Mouse (Mus musculus): ENCODE measurements around the gene Cela2a. TPM values are rescaled to one million over a fixed set of nuclear protein-coding genes. Genes with fewer than 3 reads are reported as not detected.
A peak's percentile ranks its signal among the peaks of the same experiment; 100 is the strongest.

The Cela2a gene
- total RNA-seq (2017): not detected in 2 replicates

DNA sequence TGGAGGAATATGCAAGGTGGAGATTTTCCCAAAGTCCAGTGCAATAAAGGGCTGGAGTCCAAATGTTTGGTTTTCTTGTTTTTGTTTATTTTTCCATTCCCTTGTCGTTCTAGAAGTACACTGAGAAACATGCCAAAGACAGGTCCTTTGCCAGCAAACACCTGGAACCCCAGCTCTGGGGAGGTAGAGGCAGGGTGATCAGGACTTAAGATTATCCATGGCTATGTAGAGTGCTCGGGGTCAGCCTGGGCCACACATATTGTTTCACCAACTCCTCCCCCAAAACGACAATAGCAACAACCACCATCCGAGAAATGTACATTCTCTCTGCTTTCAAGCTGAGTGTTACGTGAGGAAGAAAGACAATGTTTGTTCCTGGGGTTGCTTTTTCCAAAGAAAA lies at the start of gene Cela2a:
Cela2a (minus strand) TSS at position 101 of the 400 bp plus-strand sequence.
- no peak for ATAC-seq (replicated peaks in 1 of 2; ENCODE audit: insufficient read depth in 1 of 2, low FRiP score in 2 of 2, low TSS enrichment in 1 of 2, low read depth in 1 of 2, poor library complexity in 2 of 2, severe bottlenecking in 2 of 2)

DNA sequence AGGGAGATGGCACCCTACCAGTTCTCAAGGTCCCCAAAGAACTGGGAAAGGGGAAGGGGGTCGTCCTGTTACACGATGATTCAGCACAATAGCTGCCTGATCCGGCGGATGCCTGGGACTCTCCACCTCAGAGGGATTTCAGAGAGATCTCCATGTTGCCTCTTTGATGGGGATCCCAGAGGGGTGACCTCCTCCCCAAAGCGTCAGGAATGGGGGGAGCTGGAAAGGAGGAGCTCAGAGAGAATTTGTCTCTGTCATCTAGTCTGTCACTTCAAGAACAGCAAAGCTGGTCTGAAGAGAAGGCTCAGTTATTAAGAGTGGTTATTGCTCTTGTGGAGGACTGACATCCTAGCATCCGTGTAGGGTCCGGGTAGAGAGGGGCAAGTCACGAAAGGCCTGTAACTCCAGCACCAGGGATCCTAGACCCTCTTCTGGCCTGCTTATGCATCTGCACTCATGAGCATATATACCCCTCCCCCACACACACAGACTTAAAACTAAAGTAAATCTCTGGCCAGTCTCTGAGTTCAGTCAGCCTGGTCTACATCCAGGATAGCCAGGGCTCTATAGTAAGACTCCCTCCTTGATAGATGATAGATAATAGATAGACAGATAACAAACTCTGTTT lies 49.6 kb upstream of the Cela2a start:
- no peak for ATAC-seq (replicated peaks in 1 of 2; ENCODE audit: insufficient read depth in 1 of 2, low FRiP score in 2 of 2, low TSS enrichment in 1 of 2, low read depth in 1 of 2, poor library complexity in 2 of 2, severe bottlenecking in 2 of 2)

DNA sequence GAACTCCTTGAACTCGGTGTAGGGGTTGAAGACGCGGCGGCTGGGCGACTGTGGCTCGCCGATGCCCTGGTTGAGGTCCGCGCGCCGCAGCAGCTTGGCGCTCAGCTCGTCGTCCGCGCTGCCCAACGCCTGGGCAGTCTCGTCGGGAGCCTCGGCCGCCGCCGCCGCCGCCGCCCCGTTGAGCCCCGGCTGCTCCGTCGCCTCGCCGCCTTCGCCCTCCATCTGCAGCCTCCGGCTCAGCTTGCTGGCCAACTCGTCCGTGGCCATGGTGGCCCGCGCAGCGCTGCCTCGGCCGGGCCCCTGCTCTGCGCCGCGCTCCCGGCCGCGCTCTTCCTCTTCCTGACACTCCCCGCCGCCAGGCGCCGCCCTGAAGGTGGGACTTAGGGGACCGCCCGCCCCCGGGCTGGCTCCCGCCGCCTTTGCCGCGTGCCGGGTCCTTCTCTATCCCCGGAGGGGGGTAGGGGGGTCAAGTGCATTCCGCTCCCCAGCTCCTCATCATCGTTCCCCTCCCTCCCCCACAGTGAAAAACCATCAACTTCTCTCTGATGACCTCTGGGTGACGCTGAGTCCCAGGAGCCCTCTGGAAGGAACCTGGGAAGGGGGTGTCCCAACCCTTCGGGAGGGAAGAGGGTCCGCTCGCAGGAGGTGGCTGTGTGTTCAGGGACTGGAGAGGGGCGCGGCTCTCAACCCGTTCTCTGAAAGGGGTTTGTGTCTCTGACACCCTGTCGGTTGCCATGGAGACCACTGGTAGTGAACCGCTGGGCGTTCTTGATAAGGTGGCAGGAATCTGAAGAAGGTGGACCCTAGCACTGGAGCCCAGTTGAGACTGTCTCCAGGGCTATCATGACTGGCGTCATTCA lies 48.9 kb upstream of the Cela2a start, which contains the start of gene Efhd2:
Efhd2 (minus strand) TSS at position 320 of the 860 bp plus-strand sequence.
- ATAC-seq (replicated peaks in 1 of 2; ENCODE audit: insufficient read depth in 1 of 2, low FRiP score in 2 of 2, low TSS enrichment in 1 of 2, low read depth in 1 of 2, poor library complexity in 2 of 2, severe bottlenecking in 2 of 2): peak; percentile 71 to 72

DNA sequence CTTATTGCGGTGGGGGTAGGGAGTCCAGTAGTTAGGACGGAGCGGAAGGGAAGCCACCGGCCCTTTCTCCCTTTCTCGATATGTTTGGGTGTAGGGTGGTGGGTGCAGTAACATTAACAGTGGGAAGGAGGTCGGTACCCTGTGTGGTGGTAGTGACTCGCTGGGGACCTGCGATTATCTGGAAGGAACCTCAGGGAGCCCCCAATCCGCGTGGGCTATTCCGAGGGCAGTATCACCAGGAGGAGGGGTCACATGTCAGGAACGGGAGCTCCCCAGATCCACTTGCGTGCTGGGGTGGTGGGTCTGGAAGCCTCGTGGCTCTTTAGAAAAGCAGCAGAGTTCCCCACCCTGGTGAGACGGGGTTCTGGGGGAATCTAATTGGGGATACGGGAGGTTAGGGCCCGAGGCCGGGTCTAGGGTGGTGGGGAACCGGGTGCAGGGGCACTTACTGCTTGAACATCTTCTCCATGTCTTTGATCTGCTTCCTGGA lies 48.2 kb upstream of the Cela2a start:
- 0 out of 4 replicates have a peak, but pooled peaks of 1 of the 2 experiments have one; percentile 8 for ATAC-seq (replicated peaks in 1 of 2; ENCODE audit: insufficient read depth in 1 of 2, low FRiP score in 2 of 2, low TSS enrichment in 1 of 2, low read depth in 1 of 2, poor library complexity in 2 of 2, severe bottlenecking in 2 of 2)

DNA sequence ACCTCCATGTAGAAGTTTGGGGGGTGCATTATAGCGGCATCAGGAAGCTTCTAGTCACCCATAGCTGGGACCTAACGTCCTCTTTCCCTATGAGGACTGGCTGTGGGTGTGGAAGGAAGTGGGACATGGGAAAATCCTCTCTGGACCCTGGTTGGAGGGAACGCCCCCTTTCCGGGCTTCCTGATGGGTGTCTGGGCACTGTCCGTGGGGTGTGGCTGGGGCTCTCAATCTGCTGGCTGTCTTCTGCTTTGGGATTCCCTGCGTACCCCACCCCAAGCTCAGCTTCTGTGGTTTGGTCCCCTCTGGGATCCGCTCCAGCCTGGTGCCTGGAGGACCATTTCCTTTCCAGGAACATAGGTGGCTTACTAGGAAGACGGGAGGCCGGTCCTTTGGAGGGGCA lies 47.0 kb upstream of the Cela2a start:
- ATAC-seq (replicated peaks in 1 of 2; ENCODE audit: insufficient read depth in 1 of 2, low FRiP score in 2 of 2, low TSS enrichment in 1 of 2, low read depth in 1 of 2, poor library complexity in 2 of 2, severe bottlenecking in 2 of 2): no peak

DNA sequence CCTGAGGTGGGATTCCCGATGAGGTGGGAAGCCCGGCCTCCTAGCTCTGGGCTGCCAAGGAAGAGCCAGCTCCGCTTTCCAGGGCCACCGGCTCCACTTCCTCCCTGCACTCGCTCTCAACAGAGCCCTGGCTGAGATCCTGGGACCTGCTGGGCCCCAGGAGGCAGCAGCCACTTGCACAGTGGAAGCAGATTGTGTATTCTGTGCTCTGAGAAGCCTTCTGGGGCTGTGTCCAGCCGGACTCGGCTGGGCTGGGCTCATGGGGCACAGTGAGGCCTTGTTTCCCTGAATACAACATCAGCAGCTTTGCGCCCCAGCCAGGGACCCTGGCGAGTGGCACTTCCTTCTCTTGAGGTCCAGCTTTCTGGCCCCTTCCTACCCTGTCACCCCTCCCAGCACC lies 45.9 kb upstream of the Cela2a start:
- no peak for ATAC-seq (replicated peaks in 1 of 2; ENCODE audit: insufficient read depth in 1 of 2, low FRiP score in 2 of 2, low TSS enrichment in 1 of 2, low read depth in 1 of 2, poor library complexity in 2 of 2, severe bottlenecking in 2 of 2)

DNA sequence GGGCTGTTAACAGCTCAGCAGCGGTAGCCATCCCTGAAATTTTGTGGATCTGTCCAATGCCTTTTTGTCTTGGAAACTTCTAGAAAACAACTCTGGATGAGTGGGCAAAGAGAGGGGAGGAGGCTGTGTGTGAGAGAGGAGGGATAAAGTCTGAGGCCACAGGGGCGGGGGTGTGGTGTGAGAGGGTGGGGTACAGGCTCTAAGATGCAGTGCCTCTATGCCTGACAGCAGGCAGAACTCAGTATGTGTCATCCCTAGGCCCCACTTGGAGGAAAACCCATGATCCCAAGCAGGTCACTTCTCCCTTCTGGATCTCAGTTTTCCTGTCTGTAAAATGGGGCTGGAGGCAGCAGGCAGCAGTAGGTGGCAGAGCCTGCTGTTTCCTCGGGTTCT lies 45.4 kb upstream of the Cela2a start:
- ATAC-seq (replicated peaks in 1 of 2; ENCODE audit: insufficient read depth in 1 of 2, low FRiP score in 2 of 2, low TSS enrichment in 1 of 2, low read depth in 1 of 2, poor library complexity in 2 of 2, severe bottlenecking in 2 of 2): no peak

DNA sequence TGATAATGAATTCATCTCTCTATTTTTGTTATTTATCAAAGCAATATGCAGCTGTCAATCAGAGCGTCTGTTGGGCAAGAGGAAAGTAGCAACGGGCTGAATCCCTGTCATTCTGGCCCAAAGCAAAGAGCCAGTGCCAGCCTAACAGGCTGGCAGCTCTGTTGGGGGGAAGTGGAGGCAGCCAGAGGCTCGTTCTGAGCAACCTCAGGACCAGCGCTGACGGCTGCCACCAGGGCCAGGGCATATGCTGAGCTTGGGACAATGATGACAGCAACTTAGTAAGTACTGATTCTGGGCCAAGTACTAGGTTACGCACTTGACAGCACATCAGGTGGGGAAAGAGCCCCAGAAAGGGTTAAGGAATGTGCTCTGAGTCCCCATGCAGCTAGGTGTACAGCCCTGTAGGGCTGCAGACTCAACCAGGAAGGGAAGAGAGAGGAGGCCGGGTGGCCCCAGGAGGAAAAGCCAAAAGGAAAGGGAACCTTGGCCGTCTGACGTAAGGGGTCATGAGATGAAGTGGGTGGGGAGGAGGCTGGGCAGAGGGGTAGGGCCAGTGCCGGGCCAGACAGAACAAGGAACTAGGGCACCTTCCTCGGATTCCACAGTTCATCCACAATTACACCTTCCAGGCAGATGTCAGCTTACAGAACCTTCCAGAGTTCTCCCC lies 44.8 kb upstream of the Cela2a start:
- ATAC-seq (replicated peaks in 1 of 2; ENCODE audit: insufficient read depth in 1 of 2, low FRiP score in 2 of 2, low TSS enrichment in 1 of 2, low read depth in 1 of 2, poor library complexity in 2 of 2, severe bottlenecking in 2 of 2): peak in 1 of 2 experiments; percentile 31; a peak in 1 of 4 replicates

DNA sequence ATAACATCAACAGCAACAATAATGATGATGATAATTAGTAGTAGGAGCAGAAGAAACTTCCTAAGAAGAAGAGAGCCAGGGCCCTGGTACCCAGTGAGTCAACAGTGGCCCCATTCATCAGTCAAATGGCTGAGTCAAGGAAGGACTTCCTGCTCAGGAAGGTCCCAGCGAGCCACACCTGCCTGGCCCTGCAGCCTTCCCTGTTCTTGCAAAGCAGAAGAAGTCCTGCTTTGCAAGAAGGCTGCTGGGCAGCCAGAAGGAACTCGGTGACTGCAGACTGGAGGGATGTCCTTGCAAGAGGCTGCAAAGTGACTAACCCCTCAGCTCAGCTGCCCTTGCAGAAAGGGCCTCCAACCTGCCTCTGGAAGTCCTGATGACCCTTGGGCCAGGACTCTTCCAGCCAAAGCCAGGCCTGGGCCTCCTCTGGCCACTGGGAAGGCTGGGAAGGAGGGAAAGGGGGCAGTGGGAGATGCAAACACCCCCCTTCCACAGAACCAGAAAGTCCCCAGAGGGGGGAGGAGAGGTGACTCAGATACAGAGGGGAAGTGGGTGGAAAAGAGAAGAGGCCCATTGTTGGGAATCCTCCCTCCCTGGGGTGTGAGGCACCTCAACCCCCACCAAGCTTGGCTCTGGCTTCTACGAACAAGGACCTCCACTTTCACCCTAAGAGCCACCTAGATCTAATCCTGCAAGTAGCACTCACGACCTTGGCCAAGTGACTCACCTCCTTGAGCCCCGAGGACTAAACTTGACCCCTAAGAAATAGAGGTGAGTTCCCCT lies 43.7 kb upstream of the Cela2a start:
- ATAC-seq (replicated peaks in 1 of 2; ENCODE audit: insufficient read depth in 1 of 2, low FRiP score in 2 of 2, low TSS enrichment in 1 of 2, low read depth in 1 of 2, poor library complexity in 2 of 2, severe bottlenecking in 2 of 2): no peak

DNA sequence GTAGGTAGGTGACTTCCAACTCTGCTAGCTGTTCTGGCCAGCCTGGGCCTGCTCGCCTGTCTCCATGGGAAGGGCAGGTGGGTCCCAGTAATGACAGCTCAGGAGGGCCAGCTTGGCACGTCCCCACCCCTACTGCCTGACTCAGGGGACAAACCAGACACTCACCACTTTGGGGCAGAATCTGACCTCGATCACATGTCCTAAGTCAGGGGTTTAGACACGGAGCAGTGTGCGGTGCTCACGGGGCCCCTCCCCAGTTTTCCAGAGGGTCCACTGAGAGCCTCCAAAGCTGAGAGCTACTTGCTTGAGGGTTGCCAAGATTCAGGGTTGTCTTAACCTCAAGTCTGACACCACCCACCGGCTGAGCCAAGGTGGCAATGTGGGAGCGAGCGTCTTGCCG lies 42.1 kb upstream of the Cela2a start:
- no peak for ATAC-seq (replicated peaks in 1 of 2; ENCODE audit: insufficient read depth in 1 of 2, low FRiP score in 2 of 2, low TSS enrichment in 1 of 2, low read depth in 1 of 2, poor library complexity in 2 of 2, severe bottlenecking in 2 of 2)

DNA sequence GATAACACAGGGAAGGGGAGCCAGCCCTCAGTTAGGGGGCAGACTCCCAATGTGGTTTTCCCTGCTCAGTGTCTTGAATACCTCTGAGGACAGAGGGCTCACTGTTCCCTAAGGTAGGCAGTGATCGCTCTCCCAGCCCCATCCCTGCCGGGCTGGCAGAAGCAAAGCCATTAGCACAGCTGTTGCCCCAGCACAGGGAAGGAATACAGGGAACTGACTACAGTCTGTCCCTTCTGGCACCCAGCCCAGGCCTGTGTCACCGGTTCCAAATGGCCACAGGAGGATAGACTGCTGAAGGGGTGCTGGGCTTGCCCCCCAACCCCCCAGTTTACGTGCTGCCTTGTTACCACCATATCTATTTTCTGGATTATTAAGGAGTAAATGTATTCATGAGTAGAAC lies 41.5 kb upstream of the Cela2a start:
- no peak for ATAC-seq (replicated peaks in 1 of 2; ENCODE audit: insufficient read depth in 1 of 2, low FRiP score in 2 of 2, low TSS enrichment in 1 of 2, low read depth in 1 of 2, poor library complexity in 2 of 2, severe bottlenecking in 2 of 2)

DNA sequence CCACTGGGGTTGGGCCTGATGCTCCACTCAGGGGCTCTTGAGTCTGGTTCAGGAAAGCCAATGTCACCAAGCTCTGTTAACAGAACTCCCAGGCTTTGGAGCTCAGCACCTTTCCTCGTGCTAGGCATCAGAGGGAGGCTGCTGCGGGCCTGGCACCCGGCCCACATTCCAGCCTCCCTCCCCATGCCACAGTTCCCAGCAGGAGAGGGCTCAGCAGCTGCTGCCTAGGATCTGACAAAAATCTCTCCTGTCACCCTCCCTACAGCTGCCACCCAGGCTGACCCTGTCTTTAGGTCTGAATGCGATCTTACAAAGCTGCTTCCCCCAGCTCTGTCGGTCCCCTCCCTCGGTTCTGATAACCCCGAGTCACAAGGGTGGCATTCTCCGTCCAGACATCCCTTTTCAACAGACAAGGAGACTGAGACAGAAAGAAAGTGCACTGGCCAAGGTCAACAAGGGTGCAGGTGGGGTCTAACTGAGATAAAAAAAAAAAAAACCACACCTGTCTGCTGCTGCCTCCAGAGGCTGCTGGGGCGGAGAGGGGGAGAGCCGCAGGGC lies 41.1 kb upstream of the Cela2a start:
- no peak for ATAC-seq (replicated peaks in 1 of 2; ENCODE audit: insufficient read depth in 1 of 2, low FRiP score in 2 of 2, low TSS enrichment in 1 of 2, low read depth in 1 of 2, poor library complexity in 2 of 2, severe bottlenecking in 2 of 2)

DNA sequence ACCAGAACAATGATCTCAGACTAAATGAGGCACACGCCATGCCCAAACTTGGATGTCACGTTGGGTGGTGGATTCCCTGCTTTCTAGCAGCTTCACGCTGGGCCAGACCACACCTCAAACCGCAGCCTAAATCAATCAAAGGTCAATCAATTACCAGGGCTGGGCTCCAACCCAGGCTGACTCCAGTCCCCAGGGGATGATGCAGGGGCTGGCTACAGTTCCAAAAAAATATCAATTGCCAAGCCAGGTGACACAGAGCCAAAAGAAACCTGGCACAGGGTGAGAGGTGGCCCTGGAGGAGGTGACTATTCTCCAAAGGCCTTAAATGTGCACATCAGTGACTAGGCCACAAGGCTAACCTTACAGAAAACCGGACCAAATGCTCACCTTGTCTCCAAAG lies 39.6 kb upstream of the Cela2a start:
- ATAC-seq (replicated peaks in 1 of 2; ENCODE audit: insufficient read depth in 1 of 2, low FRiP score in 2 of 2, low TSS enrichment in 1 of 2, low read depth in 1 of 2, poor library complexity in 2 of 2, severe bottlenecking in 2 of 2): no peak

DNA sequence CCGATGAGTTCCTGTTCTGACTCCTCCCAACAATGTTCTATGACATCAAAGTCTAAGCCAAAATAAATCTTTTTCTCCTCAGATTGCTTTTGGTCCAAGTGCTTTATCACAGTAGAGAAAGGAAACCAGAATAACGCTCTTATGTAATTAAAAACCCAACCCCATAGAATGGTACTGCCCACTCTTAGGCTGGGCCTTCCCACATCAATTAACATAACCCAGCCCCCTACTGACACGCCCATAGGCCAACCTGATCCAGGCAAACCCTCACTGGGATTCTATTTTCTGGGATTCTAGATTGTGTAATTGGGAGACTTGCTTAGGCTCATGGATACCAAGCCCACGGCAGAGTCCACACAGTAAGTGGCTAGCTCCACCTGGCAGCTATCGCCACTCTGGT lies 39.0 kb upstream of the Cela2a start:
- no peak for ATAC-seq (replicated peaks in 1 of 2; ENCODE audit: insufficient read depth in 1 of 2, low FRiP score in 2 of 2, low TSS enrichment in 1 of 2, low read depth in 1 of 2, poor library complexity in 2 of 2, severe bottlenecking in 2 of 2)

DNA sequence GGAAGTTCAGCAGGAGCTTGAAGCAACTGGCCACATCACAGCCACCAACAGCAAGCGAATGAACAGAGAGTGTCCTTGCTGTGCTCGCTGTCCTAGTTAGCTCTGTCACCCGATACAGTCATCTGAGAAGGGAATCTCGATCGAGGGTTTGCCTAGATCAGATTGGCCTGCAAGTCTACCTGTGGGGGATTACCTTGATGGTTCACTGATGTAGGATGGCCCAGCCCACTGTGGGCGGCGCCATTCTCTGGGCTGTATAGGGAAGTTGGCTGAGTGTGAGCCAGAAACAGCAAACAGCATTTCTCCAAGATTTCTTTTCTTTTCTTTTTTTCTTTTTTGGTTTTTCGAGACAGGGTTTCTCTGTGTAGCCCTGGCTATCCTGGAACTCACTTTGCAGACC lies 38.5 kb upstream of the Cela2a start:
- ATAC-seq (replicated peaks in 1 of 2; ENCODE audit: insufficient read depth in 1 of 2, low FRiP score in 2 of 2, low TSS enrichment in 1 of 2, low read depth in 1 of 2, poor library complexity in 2 of 2, severe bottlenecking in 2 of 2): no peak

DNA sequence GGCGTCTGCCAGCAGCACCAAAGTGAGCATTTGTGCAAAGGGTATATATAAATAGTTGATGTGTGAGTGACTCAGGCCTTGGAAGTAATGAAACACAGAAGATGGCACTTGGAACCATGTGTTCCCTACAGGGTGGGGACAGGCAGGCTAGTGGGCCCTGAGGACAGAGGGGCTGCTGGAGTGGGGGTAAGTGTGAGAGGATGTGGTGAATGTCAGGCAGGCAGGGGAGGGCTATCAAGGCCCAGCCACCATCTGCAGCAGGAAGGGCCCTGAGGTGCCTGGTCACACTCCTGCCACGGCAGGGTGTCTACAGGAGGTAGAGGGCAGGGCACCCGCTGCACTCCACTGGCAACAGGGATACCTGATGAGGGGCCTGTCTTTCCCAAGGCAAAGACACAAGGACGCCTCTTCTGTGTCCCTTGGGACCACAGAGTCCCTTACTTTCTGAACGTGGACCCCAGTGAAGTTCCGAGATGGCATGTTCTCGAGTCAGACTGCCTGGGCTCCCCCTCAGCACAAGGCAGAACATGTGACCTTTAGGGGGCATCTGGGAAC lies 37.8 kb upstream of the Cela2a start:
- peak; percentile 13 to 49; a peak in 2 of 4 replicates for ATAC-seq (replicated peaks in 1 of 2; ENCODE audit: insufficient read depth in 1 of 2, low FRiP score in 2 of 2, low TSS enrichment in 1 of 2, low read depth in 1 of 2, poor library complexity in 2 of 2, severe bottlenecking in 2 of 2)

DNA sequence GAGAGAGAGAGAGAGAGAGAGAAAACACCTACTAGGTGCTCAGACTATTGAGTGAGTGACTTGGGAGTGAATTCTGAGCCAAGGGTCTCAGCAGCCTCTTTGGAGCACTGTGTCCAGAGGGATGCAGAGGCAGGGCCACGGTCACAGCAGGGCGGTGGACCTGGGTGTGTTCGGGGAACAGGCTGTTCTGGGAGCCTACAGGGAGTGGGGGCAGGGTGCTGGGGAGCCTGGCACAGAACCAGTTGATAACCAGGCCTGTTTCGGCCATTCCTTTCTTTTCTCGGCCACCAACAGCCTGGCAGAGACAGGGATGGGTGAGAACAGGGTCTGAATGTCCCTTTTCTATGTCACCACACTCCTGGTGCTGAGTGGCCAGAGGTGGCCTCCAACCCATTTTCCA lies 36.9 kb upstream of the Cela2a start:
- ATAC-seq (replicated peaks in 1 of 2; ENCODE audit: insufficient read depth in 1 of 2, low FRiP score in 2 of 2, low TSS enrichment in 1 of 2, low read depth in 1 of 2, poor library complexity in 2 of 2, severe bottlenecking in 2 of 2): no peak

Data from hematopoietic stem cell, adult 5-6 weeks (primary cell).